Mouse (Mus musculus) frontal cortex, postnatal 14 days (tissue): ENCODE results near the gene Arhgap44.
A peak's percentile ranks its signal among the peaks of the same experiment; 100 is the strongest.

Experiments used
- DNase-seq, 2 experiments: peaks; one replicate each; pipeline ENCODE4 v3.0.0; 2022; ENCODE audit warnings: low spot score in 2 of 2

The Arhgap44 gene

DNA sequence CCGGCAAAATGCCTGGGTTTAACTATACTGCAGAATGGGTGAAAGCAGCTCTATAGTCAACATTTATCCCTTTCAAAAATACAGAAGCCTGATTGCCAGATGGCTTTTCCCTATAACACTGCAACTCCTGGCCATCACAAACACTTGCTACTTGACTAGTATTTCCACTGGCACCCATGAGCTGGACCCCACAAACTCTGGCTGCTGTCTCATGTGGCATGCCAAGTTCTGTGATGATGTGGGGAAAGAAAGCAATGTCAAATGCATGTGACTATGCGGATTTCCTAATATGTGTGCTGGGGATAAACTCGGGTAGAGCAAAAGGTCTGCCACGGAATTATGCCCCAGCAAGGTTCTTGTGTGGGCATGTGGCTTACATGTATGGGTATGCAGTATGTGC is 156.7 kb downstream of the Arhgap44 start:
- no peak for DNase-seq

DNA sequence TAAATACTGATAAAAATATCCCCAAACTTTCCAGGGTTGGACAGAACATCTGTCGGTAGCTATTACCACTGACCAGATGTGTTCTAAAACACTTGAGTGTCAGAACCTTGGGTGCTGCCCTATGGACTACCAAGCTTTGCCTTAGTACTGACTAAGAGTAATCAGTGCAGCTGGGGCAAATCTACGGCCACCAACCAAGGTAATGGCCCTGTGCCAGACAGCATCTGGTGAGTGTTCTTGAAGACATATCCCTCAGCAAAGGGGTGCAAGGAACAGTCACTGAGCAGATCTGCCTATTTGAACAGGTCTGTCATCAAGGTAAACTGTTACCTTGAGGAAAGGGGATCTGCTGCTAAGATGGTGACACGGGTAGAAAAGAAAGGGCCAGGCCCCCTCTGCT is 157.9 kb downstream of the Arhgap44 start:
- no peak for DNase-seq

GRCm38 (mm10) chr11:65003611-65004010 is 159.2 kb downstream of the Arhgap44 start:
- DNase-seq = no peak

- no peak for DNase-seq
Measured at GRCm38 (mm10) chr11:65001729-65002128, 161.0 kb downstream of the Arhgap44 start.

GRCm38 (mm10) chr11:64999685-65000084 is 163.1 kb downstream of the Arhgap44 start:
- no peak for DNase-seq

- no peak for DNase-seq
Measured at GRCm38 (mm10) chr11:64998439-64998838, 164.3 kb downstream of the Arhgap44 start.

- no peak for DNase-seq
Measured at GRCm38 (mm10) chr11:64988556-64988955, 174.2 kb downstream of the Arhgap44 start.

DNA sequence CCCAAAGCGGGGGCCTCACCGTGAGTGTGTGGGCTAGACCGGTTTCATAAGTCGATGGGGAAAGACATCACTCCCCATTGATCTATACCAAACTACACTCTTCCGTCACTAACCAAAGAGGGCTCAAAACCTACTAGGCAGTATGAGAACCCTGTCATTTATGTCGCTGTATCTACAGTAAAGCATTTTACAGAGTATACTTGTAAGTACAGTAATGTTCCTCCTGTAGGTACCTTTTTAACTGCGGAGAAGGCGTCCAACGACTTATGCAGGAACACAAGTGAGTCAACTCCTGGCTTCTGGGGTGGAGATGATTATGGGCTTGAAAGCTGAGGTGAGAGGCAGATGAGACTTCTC is 183.3 kb downstream of the Arhgap44 start:
- DNase-seq = no peak

- peak; percentile 98 for DNase-seq
Measured at GRCm38 (mm10) chr11:64978720-64979488, 183.9 kb downstream of the Arhgap44 start, which contains the start of gene Elac2. Elac2 (plus strand) TSS chr11:64979038.

- DNase-seq = no peak
Measured at GRCm38 (mm10) chr11:64972418-64972817, 190.3 kb downstream of the Arhgap44 start.

DNA sequence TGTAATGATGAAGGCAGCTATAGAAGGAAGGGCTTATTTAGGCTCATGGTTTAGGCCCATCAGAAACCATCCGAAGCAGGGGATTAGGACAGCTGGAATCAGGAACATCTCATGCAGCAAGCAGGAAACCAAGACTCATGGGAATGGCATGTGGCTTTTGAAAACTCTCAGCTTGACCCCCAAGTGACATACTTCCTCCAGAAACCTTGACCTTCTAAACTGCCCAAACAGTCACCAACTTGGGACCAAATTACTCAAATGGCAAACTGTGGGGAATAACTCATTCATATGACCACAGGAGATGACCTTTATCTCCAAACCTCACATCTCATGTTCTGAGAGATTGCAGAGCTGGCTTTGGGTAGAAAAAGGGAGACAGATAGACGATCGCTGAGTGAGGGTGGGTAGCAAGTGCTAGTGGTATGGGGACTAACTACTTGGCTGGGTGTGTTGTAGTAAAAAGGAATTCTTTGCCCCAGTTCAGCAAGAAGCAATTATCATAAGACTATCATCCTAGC is 191.2 kb downstream of the Arhgap44 start:
- DNase-seq = no peak

DNA sequence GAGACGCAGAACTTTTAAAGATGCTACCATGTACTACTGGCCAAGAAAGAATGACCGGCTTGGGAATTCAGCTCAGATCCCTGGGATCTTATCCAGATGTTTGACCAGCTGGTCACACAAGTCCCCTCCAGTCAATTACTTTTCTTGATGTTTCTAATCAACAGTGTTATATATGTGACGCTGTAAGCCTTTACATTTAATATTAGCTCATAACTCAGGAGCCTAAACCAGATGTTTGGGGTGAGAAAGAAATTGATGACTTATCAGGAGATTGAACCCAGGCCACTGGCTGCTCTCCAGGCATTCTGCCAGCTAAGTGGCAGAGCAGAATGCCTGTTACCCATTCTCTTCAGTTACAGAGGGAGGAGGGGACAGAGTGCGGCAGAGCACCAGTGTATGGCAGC is 193.8 kb downstream of the Arhgap44 start:
- DNase-seq = no peak

GRCm38 (mm10) chr11:64968507-64968906 is 194.3 kb downstream of the Arhgap44 start:
- peak; percentile 41 to 72 for DNase-seq

DNA sequence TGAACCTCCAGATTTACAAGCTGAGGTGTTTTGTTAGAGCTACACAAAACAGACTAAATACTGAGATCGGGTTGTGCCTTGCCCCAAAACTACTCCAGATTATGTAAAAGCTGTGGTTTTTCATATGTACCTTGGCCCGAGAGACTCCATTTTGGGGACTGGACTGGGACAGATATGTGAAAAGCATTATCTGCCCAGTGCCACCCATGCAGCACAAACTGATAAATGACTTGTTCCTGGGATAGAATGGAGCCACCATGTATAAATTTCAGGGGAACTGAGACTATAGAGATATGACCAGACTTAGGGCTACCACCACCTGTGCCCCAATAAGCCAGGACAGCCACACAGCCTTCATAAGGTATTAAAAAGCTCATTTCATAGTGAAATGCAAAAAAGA is 200.1 kb downstream of the Arhgap44 start:
- DNase-seq = no peak

GRCm38 (mm10) chr11:64956962-64957729 is 205.6 kb downstream of the Arhgap44 start:
- DNase-seq = no peak
